ENCODE assay signal across 8 mouse cellular contexts in genomic region chr2:165234613-165235291, GRCm38 (mm10). TPM values are rescaled to one million over a fixed set of nuclear protein-coding genes. Genes with fewer than 3 reads are reported as not detected.
DNase-seq lines count a peak whose midpoint lies in the region; ATAC-seq lines count a peak whose summit lies in the region.

Cdh22 (minus strand) TSS chr2:165234853.

- peak within 1 kb of the TSS; percentile 72 for H3K27ac ChIP-seq in hindbrain, embryonic 16.5 days (ENCODE audit: low read depth, low read length)

- peaks cover 14% of the 10 kb centered on the region for H3K4me1 ChIP-seq in hindbrain, embryonic 16.5 days (ENCODE audit: control insufficient read depth, insufficient read depth, low read depth, low read length)

- peak within 1 kb of the TSS; percentile 79 for H3K4me3 ChIP-seq in hindbrain, embryonic 16.5 days (ENCODE audit: low read length)

- 1% methylated on average over 30 of the region's 60 CpGs for WGBS in hindbrain, embryonic 16.5 days

- no peaks in the 10 kb centered on the region for H3K9me3 ChIP-seq in hindbrain, embryonic 16.5 days (ENCODE audit: control insufficient read depth, low read length)

- peak; percentile 78 for ATAC-seq in hindbrain, embryonic 16.5 days

- H3K9ac ChIP-seq in hindbrain, embryonic 16.5 days (ENCODE audit: low read depth, low read length): peak within 1 kb of the TSS; percentile 81

- peak; percentile 29 for DNase-seq in adrenal gland, adult 8-10 months
- DNase-seq in cerebellum, postnatal 4 days (ENCODE audit: low spot score in 2 of 2): peak; percentile 68 to 76
- DNase-seq in gastrocnemius, adult 8-10 months (ENCODE audit: low spot score in 2 of 2): peak; percentile 12 to 14
- peak; percentile 61 to 63 for DNase-seq in left cerebral cortex, adult 8-10 months (ENCODE audit: low spot score in 2 of 2)
- peak; percentile 11 for DNase-seq in lung, postnatal 25 days (ENCODE audit: low spot score)
- peak; percentile 82 for DNase-seq in retina, embryonic 14.5 days (ENCODE audit: low spot score)
- DNase-seq in adipocyte (ENCODE audit: low spot score): no peak

- no peaks in the 10 kb centered on the region for H3K36me3 ChIP-seq in hindbrain, embryonic 16.5 days (ENCODE audit: control insufficient read depth, insufficient read depth, low read length)

- H3K27me3 ChIP-seq in hindbrain, embryonic 16.5 days (replicated peaks; ENCODE audit: control insufficient read depth, insufficient read depth, low read length): peaks cover 21% of the 10 kb centered on the region

- peak within 1 kb of the TSS; percentile 99 for H3K4me2 ChIP-seq in hindbrain, embryonic 16.5 days (ENCODE audit: low read length)

RNA-seq across cellular contexts. Expression of gene Cdh22, which starts in this region (rescaled TPM):
- total RNA-seq in adrenal gland, adult 8-10 months (2022): 1 to 10 TPM; 1.8 to 3.5 (median 2.5) TPM
- under 1 TPM; 0.68 to 0.99 (median 0.95) TPM for total RNA-seq in gastrocnemius, adult 8-10 months (2022)
- polyA plus RNA-seq in hindbrain, embryonic 16.5 days (2015; fragmentation: Nextera tagmentation; extraction: Ambion mirVana): 11.0 and 13.1 TPM in 2 replicates
- total RNA-seq in left cerebral cortex, adult 8-10 months (2022): 10 to 100 TPM; 43.7 to 47.2 (median 44.4) TPM

Comparison
In these comparisons a context has a peak if more than half of its experiments do, and no peak if none do; other contexts are left out.
1. RNA of gene Cdh22 (total RNA-seq): 43.7 to 47.2 TPM in left cerebral cortex, adult 8-10 months; 1.8 to 3.5 TPM in adrenal gland, adult 8-10 months and 0.68 to 0.99 TPM in gastrocnemius, adult 8-10 months; every median in the first group is over 4 times any median in the second.
2. Peak in DNase-seq in gastrocnemius, adult 8-10 months; RNA of the gene not detected or under 1 TPM.